Mouse (Mus musculus) heart, embryonic 16.5 days (tissue): ENCODE results near the gene Stambpl1. TPM values are rescaled to one million over a fixed set of nuclear protein-coding genes. Genes with fewer than 3 reads are reported as not detected.

Experiments
- ATAC-seq: fragments of 200-750 bp; cut with Nextera tagmentation; replicated peaks from 2 replicates; pipeline ENCODE4 v1.8.0; 2017; ENCODE audit warnings: moderate number of reproducible peaks; ENCODE audit not compliant: insufficient read depth, low FRiP score; ENCODE audit errors: extremely low read depth
- H3K27ac ChIP-seq: fragments of 300-500 bp; sonication (generic); 2 replicates; pipeline ENCODE4 v1.5.1; 2014; ENCODE audit warnings: mild to moderate bottlenecking, low read length, control low read depth, moderate library complexity
- H3K27me3 ChIP-seq: fragments of 300-500 bp; sonication (generic); 2 replicates; pipeline ENCODE4 v1.6.1; 2014; ENCODE audit warnings: low read length, mixed read lengths; ENCODE audit not compliant: control insufficient read depth, insufficient read depth
- H3K36me3 ChIP-seq: fragments of 300-500 bp; sonication (generic); 2 replicates; pipeline ENCODE4 v1.6.1; 2014; ENCODE audit not compliant: control insufficient read depth, insufficient read depth
- H3K4me1 ChIP-seq: fragments of 300-500 bp; sonication (generic); 2 replicates; pipeline ENCODE4 v1.6.1; 2014; ENCODE audit warnings: low read length, mixed read lengths; ENCODE audit not compliant: control insufficient read depth, insufficient read depth
- H3K4me2 ChIP-seq: fragments of 300-500 bp; sonication (generic); 2 replicates; pipeline ENCODE4 v1.6.1; 2014; ENCODE audit warnings: low read depth, mild to moderate bottlenecking, control low read depth, low read length
- H3K4me3 ChIP-seq: fragments of 300-500 bp; sonication (generic); 2 replicates; pipeline ENCODE4 v1.5.1; 2014; ENCODE audit warnings: mild to moderate bottlenecking, control low read depth, low read length
- H3K9ac ChIP-seq: fragments of 300-500 bp; sonication (generic); 2 replicates; pipeline ENCODE4 v1.6.1; 2014; ENCODE audit warnings: low read length, control low read depth
- H3K9me3 ChIP-seq: fragments of 300-500 bp; sonication (generic); replicated peaks from 2 replicates; pipeline ENCODE4 v1.6.1; 2016; ENCODE audit warnings: low read length; ENCODE audit not compliant: control insufficient read depth
- WGBS: fragments of 180-500 bp; shearing (Covaris S2); extraction: QIAGEN DNeasy Blood & Tissue Kit; methylation state at CpG from one replicate; pipeline ENCODE4 v1.1.7; 2014; 5-methylcytosine and 5-hydroxymethylcytosine counted together
- polyA plus RNA-seq: library from polyadenylated mRNA; unstranded; fragments of >200 nt; fragmentation: Nextera tagmentation; extraction: Ambion mirVana; gene quantifications from 2 replicates; pipeline ENCODE4 v1.2.1, GENCODE M21; 2015

Gene Stambpl1
- polyA plus RNA-seq, 1 experiment from 2014 or later, result 10.6 TPM

DNA sequence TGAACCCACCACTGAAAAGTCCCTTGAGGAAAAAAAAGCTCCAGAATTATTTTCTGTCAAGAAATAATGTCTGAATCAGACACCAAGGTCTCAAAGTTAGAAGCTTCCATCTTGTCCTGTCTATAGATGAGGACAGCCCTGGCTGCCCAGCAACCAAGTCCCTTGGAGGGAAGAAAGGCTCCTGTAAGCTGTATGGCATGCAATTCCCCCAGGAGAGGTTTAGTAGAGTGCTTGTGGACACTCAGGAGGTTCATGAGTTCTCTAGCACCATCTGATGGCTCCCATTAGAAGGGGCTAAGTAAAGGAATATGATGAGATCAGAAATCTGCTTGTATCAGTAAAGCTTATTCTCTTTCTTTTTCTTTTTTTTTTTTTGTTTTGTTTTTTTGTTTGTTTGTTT lies 22.9 kb upstream of the Stambpl1 start:
- Histone ChIP-seq H3K9ac (no peak overlapping the region), H3K4me3 (no peak overlapping the region), H3K4me2 (no peak overlapping the region), H3K27ac (no peak overlapping the region), H3K4me1 (no peaks in the 10 kb centered on the region), H3K27me3 (no peaks in the 10 kb centered on the region), H3K9me3 (no peaks in the 10 kb centered on the region), H3K36me3 (no peaks in the 10 kb centered on the region)
- no peak for ATAC-seq

DNA sequence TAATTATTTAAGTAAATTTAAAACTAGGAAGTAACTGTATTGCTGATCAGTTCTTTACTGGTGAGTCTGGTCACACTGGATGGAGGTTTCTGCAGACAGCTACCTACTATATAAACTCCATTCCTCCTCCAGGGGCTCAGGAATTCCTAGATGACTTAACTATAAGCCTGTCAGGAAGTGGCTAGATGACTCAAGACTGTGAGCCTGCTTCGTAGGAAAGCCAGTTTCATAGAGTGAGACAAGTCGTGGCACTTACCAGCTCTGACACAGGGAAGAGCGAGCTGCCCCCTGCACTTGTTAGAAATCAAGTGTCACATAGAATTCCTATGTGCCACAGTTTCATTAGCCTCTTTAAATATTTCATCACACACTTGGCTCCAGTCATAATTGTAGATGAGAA lies 20.9 kb upstream of the Stambpl1 start:
- no peaks in the 10 kb centered on the region for H3K27me3 ChIP-seq
- no peak overlapping the region for H3K4me2 ChIP-seq
- H3K4me1 ChIP-seq, result no peaks in the 10 kb centered on the region
- ATAC-seq, result no peak
- WGBS, result 37% methylated on average over 3 of the region's 3 CpGs
- no peak overlapping the region for H3K9ac ChIP-seq
- no peaks in the 10 kb centered on the region for H3K9me3 ChIP-seq
- no peak overlapping the region for H3K27ac ChIP-seq
- H3K4me3 ChIP-seq, result no peak overlapping the region
- no peaks in the 10 kb centered on the region for H3K36me3 ChIP-seq

DNA sequence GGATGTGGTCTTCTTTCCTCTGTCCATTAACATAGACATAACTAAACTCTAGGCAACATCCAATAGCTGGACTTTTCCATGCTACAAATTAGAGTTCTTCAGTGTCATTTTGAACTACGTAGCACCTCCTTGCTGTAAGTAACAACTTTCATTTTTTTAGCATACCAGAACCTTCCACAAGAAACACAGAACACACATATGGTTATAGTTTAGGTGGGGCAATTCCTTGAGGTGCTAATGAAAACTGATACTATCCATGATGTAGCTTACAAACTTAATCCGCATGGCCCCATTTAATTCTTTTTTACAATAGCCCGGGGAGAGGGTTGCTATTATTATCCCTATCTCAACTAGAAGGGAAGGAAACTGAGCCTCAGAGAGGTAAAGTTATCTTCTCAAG lies 18.0 kb upstream of the Stambpl1 start:
- no peak overlapping the region for H3K9ac ChIP-seq
- H3K4me3 ChIP-seq, result no peak overlapping the region
- no peaks in the 10 kb centered on the region for H3K27me3 ChIP-seq
- H3K27ac ChIP-seq, result no peak overlapping the region
- 36% methylated on average over 3 of the region's 3 CpGs for WGBS
- ATAC-seq, result no peak
- H3K4me1 ChIP-seq, result no peaks in the 10 kb centered on the region
- no peak overlapping the region for H3K4me2 ChIP-seq
- H3K36me3 ChIP-seq, result no peaks in the 10 kb centered on the region
- no peaks in the 10 kb centered on the region for H3K9me3 ChIP-seq

GRCm38 (mm10) chr19:34179136-34179535 lies 12.9 kb upstream of the Stambpl1 start:
- H3K27ac ChIP-seq, result no peak overlapping the region
- 84% methylated on average over 4 of the region's 4 CpGs for WGBS
- H3K4me3 ChIP-seq, result no peak overlapping the region
- no peak overlapping the region for H3K4me2 ChIP-seq
- no peak for ATAC-seq
- no peaks in the 10 kb centered on the region for H3K36me3 ChIP-seq
- no peaks in the 10 kb centered on the region for H3K4me1 ChIP-seq
- no peak overlapping the region for H3K9ac ChIP-seq
- no peaks in the 10 kb centered on the region for H3K27me3 ChIP-seq
- no peaks in the 10 kb centered on the region for H3K9me3 ChIP-seq

DNA sequence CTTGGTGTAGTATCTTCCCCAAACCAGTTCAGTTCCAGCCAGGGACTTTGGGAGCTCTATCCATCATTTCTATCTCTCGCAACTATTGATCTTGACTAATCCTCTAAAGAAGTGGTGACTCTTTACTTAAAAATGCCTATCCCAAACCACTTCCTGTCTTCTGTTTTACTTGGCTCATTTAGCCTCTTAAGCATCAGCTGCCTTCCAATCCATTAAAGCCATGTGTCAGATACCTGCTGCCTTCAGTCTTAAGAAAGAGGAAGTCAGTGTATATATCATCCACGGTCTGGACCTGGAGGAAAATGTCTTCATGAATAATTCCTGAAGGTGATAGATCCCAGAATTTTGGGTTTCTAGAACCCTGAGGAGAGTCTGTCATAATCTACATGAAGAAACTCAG lies 11.7 kb upstream of the Stambpl1 start:
- Histone ChIP-seq H3K27ac (no peak overlapping the region), H3K4me2 (no peak overlapping the region), H3K4me1 (no peaks in the 10 kb centered on the region), H3K27me3 (no peaks in the 10 kb centered on the region), H3K4me3 (no peak overlapping the region), H3K36me3 (no peaks in the 10 kb centered on the region), H3K9me3 (no peaks in the 10 kb centered on the region), H3K9ac (no peak overlapping the region)
- no peak for ATAC-seq
- 64% methylated on average over 2 of the region's 2 CpGs for whole genome bisulfite sequencing

- Histone ChIP-seq H3K4me3 (no peak overlapping the region), H3K4me1 (no peaks in the 10 kb centered on the region), H3K9ac (no peak overlapping the region), H3K4me2 (no peak overlapping the region), H3K27ac (no peak overlapping the region), H3K9me3 (no peaks in the 10 kb centered on the region), H3K27me3 (no peaks in the 10 kb centered on the region), H3K36me3 (no peaks in the 10 kb centered on the region)
- 78% methylated on average over 3 of the region's 3 CpGs for WGBS
- ATAC-seq, result no peak
Observed at GRCm38 (mm10) chr19:34181234-34181633, 10.8 kb upstream of the Stambpl1 start.

DNA sequence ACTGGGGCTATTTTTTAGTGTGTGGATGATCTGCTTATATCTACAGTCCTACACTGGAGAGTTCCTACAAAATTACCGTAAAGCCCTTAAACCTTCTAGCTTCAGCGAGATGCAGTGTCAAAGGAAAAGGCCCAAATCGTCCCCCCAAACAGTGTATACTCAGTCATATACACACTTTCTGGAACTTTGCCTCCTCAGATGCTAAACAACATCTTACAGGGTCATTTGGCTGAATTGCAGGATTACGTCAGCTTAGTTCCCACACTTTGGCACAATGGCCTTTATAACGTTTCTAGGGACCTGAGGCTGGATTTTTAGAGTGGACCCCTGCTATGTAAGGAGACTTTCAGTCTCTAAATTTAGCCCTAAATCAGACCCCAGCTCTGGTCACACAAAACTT lies 9.5 kb upstream of the Stambpl1 start:
- no peaks in the 10 kb centered on the region for H3K9me3 ChIP-seq
- H3K27ac ChIP-seq, result no peak overlapping the region
- no peak for ATAC-seq
- H3K9ac ChIP-seq, result no peak overlapping the region
- no peaks in the 10 kb centered on the region for H3K27me3 ChIP-seq
- no peaks in the 10 kb centered on the region for H3K36me3 ChIP-seq
- 67% methylated on average over 5 of the region's 5 CpGs for WGBS
- no peak overlapping the region for H3K4me3 ChIP-seq
- H3K4me1 ChIP-seq, result no peaks in the 10 kb centered on the region
- no peak overlapping the region for H3K4me2 ChIP-seq

- Histone ChIP-seq H3K9ac (no peak overlapping the region), H3K4me1 (0 out of 2 replicates have a peak, but pooled peaks cover 2% of the 10 kb centered on the region), H3K4me2 (no peak overlapping the region), H3K4me3 (no peak overlapping the region), H3K27me3 (no peaks in the 10 kb centered on the region), H3K36me3 (no peaks in the 10 kb centered on the region), H3K27ac (no peak overlapping the region), H3K9me3 (no peaks in the 10 kb centered on the region)
- WGBS, result 79% methylated on average over 4 of the region's 4 CpGs
- no peak for ATAC-seq
Observed at GRCm38 (mm10) chr19:34186845-34187244, 5.2 kb upstream of the Stambpl1 start.

- no peaks in the 10 kb centered on the region for H3K9me3 ChIP-seq
- peak overlapping the region; percentile 67 for H3K4me2 ChIP-seq
- no peaks in the 10 kb centered on the region for H3K36me3 ChIP-seq
- no peak for ATAC-seq
- WGBS, result 38% methylated on average over 10 of the region's 10 CpGs
- H3K27me3 ChIP-seq, result no peaks in the 10 kb centered on the region
- 0 out of 2 replicates have a peak, but pooled peaks cover 5% of the 10 kb centered on the region for H3K4me1 ChIP-seq
- peak overlapping the region; percentile 63 for H3K4me3 ChIP-seq
- no peak overlapping the region for H3K27ac ChIP-seq
- peak overlapping the region; percentile 72 for H3K9ac ChIP-seq
Observed at GRCm38 (mm10) chr19:34191645-34192007, 403 bp upstream of the Stambpl1 start.

- WGBS, result 4% methylated on average over 9 of the region's 9 CpGs
- Histone ChIP-seq H3K4me3 (peak overlapping the region; percentile 63), H3K9me3 (no peaks in the 10 kb centered on the region), H3K4me1 (0 out of 2 replicates have a peak, but pooled peaks cover 5% of the 10 kb centered on the region), H3K4me2 (peak overlapping the region; percentile 67), H3K27me3 (no peaks in the 10 kb centered on the region), H3K9ac (peak overlapping the region; percentile 72), H3K27ac (no peak overlapping the region), H3K36me3 (no peaks in the 10 kb centered on the region)
- ATAC-seq, result no peak
Observed at GRCm38 (mm10) chr19:34193149-34193548, 1.1 kb downstream of the Stambpl1 start.
